Mouse (Mus musculus): ENCODE measurements at regions not wholly inside any gene's neighbourhood (a gene's known extent, or its start where the extent isn't known, plus 50 kb on each side); places are given as distances from the start of the nearest gene placed in this dataset.
A peak's percentile ranks its signal among the peaks of the same experiment; 100 is the strongest.

DNA sequence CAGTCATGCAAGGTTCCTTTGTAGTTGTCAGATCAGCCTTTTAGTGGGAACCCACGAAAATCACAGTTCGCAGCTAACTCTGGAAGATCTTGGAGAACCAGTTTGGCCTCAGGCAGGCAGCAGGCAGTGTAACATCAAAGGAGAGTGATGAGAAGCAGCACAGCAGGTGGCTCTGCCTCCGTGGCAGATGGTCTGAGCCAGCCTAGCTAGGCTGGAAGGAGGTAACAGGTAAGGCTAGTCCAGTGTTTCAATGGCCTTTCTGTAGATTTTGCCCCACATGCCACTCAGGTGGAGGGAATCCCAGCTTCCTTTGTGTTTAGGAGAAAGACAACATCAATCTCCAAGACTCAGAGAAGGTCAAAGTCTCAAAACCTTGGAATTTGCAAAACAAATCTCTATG is 417.7 kb upstream of the Ercc4 start:
- 35% methylated on average over 3 of the region's 3 CpGs for WGBS (ENCODE audit: insufficient replicate concordance)
- H3K36me3 ChIP-seq (replicated peaks; ENCODE audit: control insufficient read depth, insufficient read depth, low read depth), result no peaks in the 10 kb centered on the region
- H3K9ac ChIP-seq (replicated peaks), result no peak overlapping the region
- no peaks in the 10 kb centered on the region for H3K9me3 ChIP-seq (ENCODE audit: control insufficient read depth, low read length)
- H3K27me3 ChIP-seq (ENCODE audit: control insufficient read depth, insufficient read depth, low read length), result no peaks in the 10 kb centered on the region
- peaks cover 3 to 12% of the 10 kb centered on the region in 2 experiments; a peak in 3 of 4 replicates for H3K4me1 ChIP-seq (replicated peaks; ENCODE audit: control insufficient read depth in 2 of 2, insufficient read depth in 2 of 2, low read length in 1 of 2)
- no peak for TF ChIP-seq CTCF (IDR thresholded peaks at IDR 0.05; ENCODE audit: low read depth)
- TF ChIP-seq EP300 (IDR thresholded peaks at IDR 0.05; ENCODE audit: low read depth), result no peak
- no peak overlapping the region for H3K27ac ChIP-seq
- H3K4me3 ChIP-seq (ENCODE audit: insufficient read depth in 1 of 2, low read depth in 2 of 2, low read length in 2 of 2), result no peak overlapping the region
- DNase-seq (ENCODE audit: low read depth in 3 of 3, low spot score in 3 of 3), result no peak
- no peak overlapping the region for H3K4me2 ChIP-seq (ENCODE audit: low read depth)
- ATAC-seq (ENCODE audit: insufficient read depth), result no peak

DNA sequence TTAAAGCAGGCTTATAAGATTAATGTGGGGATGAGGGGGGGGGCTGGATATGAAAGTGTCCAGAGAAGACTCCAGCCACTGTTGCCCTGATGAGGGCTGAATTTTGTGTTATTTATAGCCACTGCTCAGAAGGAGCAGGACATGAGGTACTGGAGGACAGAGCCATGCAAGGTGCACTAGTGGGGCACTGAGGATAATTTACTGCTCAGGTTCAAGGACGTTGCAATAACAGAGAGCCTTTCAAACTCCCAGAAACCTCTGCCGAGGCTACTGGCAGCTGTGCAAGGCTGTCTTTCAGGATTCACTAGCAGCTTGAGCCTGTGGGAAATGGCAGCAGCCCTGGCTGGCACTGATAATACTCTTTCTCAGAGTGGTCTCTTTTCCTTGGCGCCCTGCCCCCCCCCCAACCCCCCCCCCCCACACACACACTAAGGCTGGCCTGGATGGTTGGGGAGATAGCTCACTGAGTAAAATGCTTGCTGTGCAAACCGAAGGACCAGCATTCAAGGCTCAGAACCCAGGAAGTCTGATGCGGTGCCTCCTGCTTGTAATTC is 416.7 kb upstream of the Ercc4 start:
- 30% methylated on average over 3 of the region's 5 CpGs for WGBS (ENCODE audit: insufficient replicate concordance)
- TF ChIP-seq EP300 (IDR thresholded peaks at IDR 0.05; ENCODE audit: low read depth) (no peak), CTCF (IDR thresholded peaks at IDR 0.05; ENCODE audit: low read depth) (no peak)
- ATAC-seq (ENCODE audit: insufficient read depth), result no peak
- Histone ChIP-seq H3K27me3 (ENCODE audit: control insufficient read depth, insufficient read depth, low read length) (no peaks in the 10 kb centered on the region), H3K36me3 (replicated peaks; ENCODE audit: control insufficient read depth, insufficient read depth, low read depth) (no peaks in the 10 kb centered on the region), H3K4me1 (replicated peaks; ENCODE audit: control insufficient read depth in 2 of 2, insufficient read depth in 2 of 2, low read length in 1 of 2) (peaks cover 3 to 19% of the 10 kb centered on the region in 2 experiments; a peak in 3 of 4 replicates), H3K4me2 (ENCODE audit: low read depth) (no peak overlapping the region), H3K9me3 (ENCODE audit: control insufficient read depth, low read length) (no peaks in the 10 kb centered on the region), H3K27ac (no peak overlapping the region), H3K4me3 (ENCODE audit: insufficient read depth in 1 of 2, low read depth in 2 of 2, low read length in 2 of 2) (no peak overlapping the region), H3K9ac (replicated peaks) (no peak overlapping the region)
- DNase-seq (ENCODE audit: low read depth in 3 of 3, low spot score in 3 of 3), result no peak

DNA sequence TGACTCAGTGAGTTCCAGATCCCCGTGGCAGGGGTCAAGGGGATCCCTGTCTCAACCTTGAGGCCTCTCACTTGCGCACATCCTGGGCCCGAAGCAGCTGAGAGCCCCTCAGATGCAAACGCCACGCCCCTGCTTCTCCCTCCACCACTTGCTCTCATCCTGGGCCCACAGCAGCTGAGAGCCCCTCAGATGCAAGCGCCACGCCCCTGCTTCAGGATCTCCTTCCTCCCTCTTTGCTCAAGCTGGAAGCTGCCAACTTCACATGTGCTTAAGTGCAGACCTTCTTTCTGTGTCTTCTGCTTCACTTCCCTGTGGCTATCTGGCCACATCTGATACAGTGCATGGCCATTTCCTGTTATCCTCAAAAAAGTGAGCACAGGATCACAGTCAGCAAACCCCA is 416.1 kb upstream of the Ercc4 start:
- WGBS (ENCODE audit: insufficient replicate concordance), result 35% methylated on average over 7 of the region's 7 CpGs
- no peaks in the 10 kb centered on the region for H3K36me3 ChIP-seq (replicated peaks; ENCODE audit: control insufficient read depth, insufficient read depth, low read depth)
- DNase-seq (ENCODE audit: low read depth in 3 of 3, low spot score in 3 of 3) (no peak), ATAC-seq (ENCODE audit: insufficient read depth) (no peak)
- no peaks in the 10 kb centered on the region for H3K9me3 ChIP-seq (ENCODE audit: control insufficient read depth, low read length)
- H3K27me3 ChIP-seq (ENCODE audit: control insufficient read depth, insufficient read depth, low read length), result no peaks in the 10 kb centered on the region
- TF ChIP-seq EP300 (IDR thresholded peaks at IDR 0.05; ENCODE audit: low read depth) (no peak), CTCF (IDR thresholded peaks at IDR 0.05; ENCODE audit: low read depth) (no peak)
- no peak overlapping the region for H3K4me3 ChIP-seq (ENCODE audit: insufficient read depth in 1 of 2, low read depth in 2 of 2, low read length in 2 of 2)
- no peak overlapping the region for H3K4me2 ChIP-seq (ENCODE audit: low read depth)
- H3K4me1 ChIP-seq (replicated peaks; ENCODE audit: control insufficient read depth in 2 of 2, insufficient read depth in 2 of 2, low read length in 1 of 2), result peaks cover 3 to 24% of the 10 kb centered on the region in 2 experiments; a peak in 3 of 4 replicates
- H3K27ac ChIP-seq, result no peak overlapping the region
- no peak overlapping the region for H3K9ac ChIP-seq (replicated peaks)

DNA sequence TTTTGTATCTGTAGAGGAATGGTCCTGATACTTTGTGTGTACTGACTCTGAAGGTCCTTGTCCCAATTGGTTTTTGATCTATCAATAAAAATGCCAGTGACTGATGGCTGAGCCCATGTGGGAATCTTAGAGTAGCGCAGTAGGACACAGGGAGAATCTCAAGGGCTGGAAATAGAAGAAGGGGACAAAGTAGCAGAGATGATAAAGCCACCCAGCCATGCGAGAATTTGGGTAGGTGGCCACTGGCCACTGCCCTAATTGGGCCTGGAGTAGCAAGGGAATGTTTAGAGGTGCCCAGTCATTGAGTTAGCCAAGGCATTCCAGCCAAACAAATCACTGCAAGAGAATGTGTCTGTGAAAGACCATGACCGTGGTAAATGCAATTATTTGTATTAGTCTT is 414.8 kb upstream of the Ercc4 start:
- H3K36me3 ChIP-seq (replicated peaks; ENCODE audit: control insufficient read depth, insufficient read depth, low read depth), result no peaks in the 10 kb centered on the region
- TF ChIP-seq EP300 (IDR thresholded peaks at IDR 0.05; ENCODE audit: low read depth) (no peak), CTCF (IDR thresholded peaks at IDR 0.05; ENCODE audit: low read depth) (no peak)
- 50% methylated on average over 3 of the region's 3 CpGs for WGBS (ENCODE audit: insufficient replicate concordance)

DNA sequence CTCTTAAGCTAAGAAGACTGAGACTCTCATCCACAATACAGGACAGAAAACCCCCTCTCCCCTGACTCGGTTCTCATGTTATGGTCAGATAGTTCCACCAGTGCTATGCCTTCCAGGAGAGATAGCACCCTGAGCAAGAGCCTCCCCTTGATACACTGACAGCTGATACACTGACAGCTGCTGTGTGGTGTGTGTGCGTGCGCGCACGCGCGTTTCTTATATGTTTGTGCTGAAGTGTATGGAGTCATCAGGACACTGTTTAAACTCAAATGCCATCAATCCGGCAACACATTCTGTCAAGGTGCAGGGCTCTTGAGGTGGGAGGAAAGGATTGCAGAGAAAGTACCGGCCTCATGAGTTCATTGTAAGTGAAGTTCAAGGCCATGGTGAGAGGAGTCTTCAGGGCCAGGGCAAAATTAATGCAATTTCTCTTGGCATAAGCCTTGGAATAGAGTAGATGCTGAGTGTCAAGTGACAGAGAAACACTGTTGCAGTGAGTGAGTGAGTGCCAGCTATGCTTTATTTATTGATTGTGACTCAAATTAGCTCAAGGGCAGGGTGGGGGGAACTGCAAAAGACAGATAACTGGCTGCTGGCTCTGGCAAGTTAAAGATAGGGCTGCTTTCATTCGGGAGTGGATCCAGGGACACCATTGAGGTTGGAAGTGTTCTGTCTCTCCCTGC is 412.4 kb upstream of the Ercc4 start:
- Histone ChIP-seq H3K36me3 (replicated peaks; ENCODE audit: control insufficient read depth, insufficient read depth, low read depth) (no peaks in the 10 kb centered on the region), H3K27ac (peak overlapping the region; percentile 72), H3K4me3 (ENCODE audit: insufficient read depth in 1 of 2, low read depth in 2 of 2, low read length in 2 of 2) (no peak overlapping the region), H3K27me3 (ENCODE audit: control insufficient read depth, insufficient read depth, low read length) (no peaks in the 10 kb centered on the region), H3K4me1 (replicated peaks; ENCODE audit: control insufficient read depth in 2 of 2, insufficient read depth in 2 of 2, low read length in 1 of 2) (peaks cover 3 to 28% of the 10 kb centered on the region in 2 experiments; a peak in 3 of 4 replicates), H3K9me3 (ENCODE audit: control insufficient read depth, low read length) (no peaks in the 10 kb centered on the region), H3K4me2 (ENCODE audit: low read depth) (peak overlapping the region; percentile 60), H3K9ac (replicated peaks) (no peak overlapping the region)
- ATAC-seq (ENCODE audit: insufficient read depth) (peak; percentile 93), DNase-seq (ENCODE audit: low read depth in 3 of 3, low spot score in 3 of 3) (peak; percentile 51 to 70 (median 62))
- TF ChIP-seq EP300 (IDR thresholded peaks at IDR 0.05; ENCODE audit: low read depth) (peak; percentile 66), CTCF (IDR thresholded peaks at IDR 0.05; ENCODE audit: low read depth) (no peak)
- 38% methylated on average over 10 of the region's 10 CpGs for WGBS (ENCODE audit: insufficient replicate concordance)

More for the DNA sequence above, 414.8 kb upstream of the Ercc4 start:
- no peaks in the 10 kb centered on the region for H3K27me3 ChIP-seq (ENCODE audit: control insufficient read depth, insufficient read depth, low read length)
- peaks cover 3 to 28% of the 10 kb centered on the region in 2 experiments; a peak in 3 of 4 replicates for H3K4me1 ChIP-seq (replicated peaks; ENCODE audit: control insufficient read depth in 2 of 2, insufficient read depth in 2 of 2, low read length in 1 of 2)
- no peak overlapping the region for H3K9ac ChIP-seq (replicated peaks)
- DNase-seq (ENCODE audit: low read depth in 3 of 3, low spot score in 3 of 3) (no peak), ATAC-seq (ENCODE audit: insufficient read depth) (no peak)
- H3K9me3 ChIP-seq (ENCODE audit: control insufficient read depth, low read length), result no peaks in the 10 kb centered on the region
- H3K27ac ChIP-seq, result no peak overlapping the region
- H3K4me2 ChIP-seq (ENCODE audit: low read depth), result no peak overlapping the region
- H3K4me3 ChIP-seq (ENCODE audit: insufficient read depth in 1 of 2, low read depth in 2 of 2, low read length in 2 of 2), result no peak overlapping the region
